16 mouse cellular contexts compared by ENCODE assay signal in the genomic region with DNA sequence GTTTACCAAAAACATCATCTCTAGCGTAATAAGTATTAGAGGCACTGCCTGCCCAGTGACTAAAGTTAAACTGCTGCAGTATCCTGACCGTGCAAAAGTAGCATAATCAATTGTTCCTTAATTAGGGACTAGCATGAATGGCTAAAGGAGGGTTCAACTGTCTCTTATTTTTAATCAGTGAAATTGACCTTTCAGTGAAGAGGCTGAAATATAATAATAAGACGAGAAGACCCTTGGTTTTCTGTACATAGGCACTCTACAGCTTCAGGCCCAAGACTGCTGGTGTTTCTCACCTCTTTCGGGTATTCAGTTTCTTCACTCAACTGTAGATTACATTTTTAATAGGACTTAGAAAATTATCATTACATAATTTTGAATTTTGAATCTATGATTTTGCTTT. TPM values are rescaled to one million over a fixed set of nuclear protein-coding genes. Genes with fewer than 3 reads are reported as not detected.
A peak's percentile ranks its signal among the peaks of the same experiment; 100 is the strongest.
DNase-seq lines count a peak whose midpoint lies in the region; ATAC-seq lines count a peak whose summit lies in the region.
"Had no signal": no experiment of that assay in that cellular context is flagged by ENCODE, and none has a peak within 500 bp of the region (broad histone marks: within the 10 kb centered on the region; RNA-seq: fewer than 3 reads in every experiment).

No protein-coding gene starts in this region.

- H3K9me3 ChIP-seq in liver, embryonic 11.5 days (ENCODE audit: control insufficient read depth, low read length): no peaks in the 10 kb centered on the region

- H3K36me3 ChIP-seq in liver, embryonic 11.5 days (ENCODE audit: control insufficient read depth, insufficient read depth, low read length): no peaks in the 10 kb centered on the region

- no peak overlapping the region for H3K4me2 ChIP-seq in liver, embryonic 11.5 days

- H3K27me3 ChIP-seq in liver, embryonic 11.5 days (replicated peaks; ENCODE audit: control insufficient read depth, insufficient read depth, low read length): no peaks in the 10 kb centered on the region
- H3K27me3 ChIP-seq: CH12.LX had no signal

- WGBS in liver, embryonic 11.5 days: 79% methylated on average over 4 of the region's 4 CpGs

- no peaks in the 10 kb centered on the region for H3K4me1 ChIP-seq in liver, embryonic 11.5 days (replicated peaks; ENCODE audit: control insufficient read depth, insufficient read depth, low read length)

- no peak overlapping the region for H3K27ac ChIP-seq in liver, embryonic 11.5 days (ENCODE audit: low read depth, low read length)

- no peak overlapping the region for H3K4me3 ChIP-seq in liver, embryonic 11.5 days (ENCODE audit: low read depth, low read length)

- ATAC-seq in frontal cortex, adult (ENCODE audit: low TSS enrichment): peak; percentile 100
- peak; percentile 92 for ATAC-seq in liver, embryonic 11.5 days (replicated peaks; ENCODE audit: low FRiP score)
- ATAC-seq in activated CD4-positive, CD25-positive, alpha-beta regulatory T cell, adult 4 months: peak; percentile 100
- peak; percentile 100 for ATAC-seq in megakaryocyte-erythroid progenitor cell, adult 5-6 weeks (replicated peaks; ENCODE audit: low FRiP score, low TSS enrichment, poor library complexity, severe bottlenecking)

- no peak overlapping the region for H3K9ac ChIP-seq in liver, embryonic 11.5 days (ENCODE audit: low read depth, low read length)

- DNase-seq in frontal cortex, adult 2 months (ENCODE audit: extremely low spot score in 1 of 2, low spot score in 1 of 2): no peak
- DNase-seq in liver, embryonic 11.5 days (ENCODE audit: low spot score): no peak
- no peak for DNase-seq in liver
- no peak for DNase-seq in layer of hippocampus, postnatal 36 days
- no peak for DNase-seq in urinary bladder, postnatal 14 days (ENCODE audit: low spot score)
- DNase-seq: adrenal gland, adult 2 months; cerebellum, adult 8-10 months; heart, postnatal 14 days; layer of hippocampus, adult 9-11 months; lung, adult 2 months; right cerebral cortex, postnatal 4 days; thymus, postnatal 14 days had no signal

RNA-seq across cellular contexts. Expression of a gene that starts 0.4 kb away (rescaled TPM):
- not detected in 2 replicates for polyA plus RNA-seq in frontal cortex, adult 2 months (2012; rRNA removed)
- not detected in 2 replicates for polyA plus RNA-seq in liver, embryonic 11.5 days (2014; fragmentation: Nextera tagmentation; extraction: Ambion mirVana)
- not detected for polyA plus RNA-seq in activated CD4-positive, CD25-positive, alpha-beta regulatory T cell, adult 4 months (2017; shearing (Covaris generic))
- not detected in 2 replicates for total RNA-seq in megakaryocyte-erythroid progenitor cell, adult 5-6 weeks (2014; fragmentation: Nextera tagmentation)
- total RNA-seq in megakaryocyte-erythroid progenitor cell, adult 5-6 weeks (2017): not detected in 2 replicates
- not detected for total RNA-seq in layer of hippocampus, postnatal 36 days (2021)
- total RNA-seq: adrenal gland, adult 2 months; CH12.LX; heart, postnatal 14 days had no signal
- polyA plus RNA-seq: adrenal gland, adult 2 months; lung, adult 2 months had no signal
